Mouse (Mus musculus) 416B (cell line): ENCODE results near the gene Ripor1.

Experiments
- DNase-seq: peaks from one replicate; pipeline ENCODE4 v3.0.0; 2011; ENCODE audit warnings: low read depth

Gene Ripor1

DNA sequence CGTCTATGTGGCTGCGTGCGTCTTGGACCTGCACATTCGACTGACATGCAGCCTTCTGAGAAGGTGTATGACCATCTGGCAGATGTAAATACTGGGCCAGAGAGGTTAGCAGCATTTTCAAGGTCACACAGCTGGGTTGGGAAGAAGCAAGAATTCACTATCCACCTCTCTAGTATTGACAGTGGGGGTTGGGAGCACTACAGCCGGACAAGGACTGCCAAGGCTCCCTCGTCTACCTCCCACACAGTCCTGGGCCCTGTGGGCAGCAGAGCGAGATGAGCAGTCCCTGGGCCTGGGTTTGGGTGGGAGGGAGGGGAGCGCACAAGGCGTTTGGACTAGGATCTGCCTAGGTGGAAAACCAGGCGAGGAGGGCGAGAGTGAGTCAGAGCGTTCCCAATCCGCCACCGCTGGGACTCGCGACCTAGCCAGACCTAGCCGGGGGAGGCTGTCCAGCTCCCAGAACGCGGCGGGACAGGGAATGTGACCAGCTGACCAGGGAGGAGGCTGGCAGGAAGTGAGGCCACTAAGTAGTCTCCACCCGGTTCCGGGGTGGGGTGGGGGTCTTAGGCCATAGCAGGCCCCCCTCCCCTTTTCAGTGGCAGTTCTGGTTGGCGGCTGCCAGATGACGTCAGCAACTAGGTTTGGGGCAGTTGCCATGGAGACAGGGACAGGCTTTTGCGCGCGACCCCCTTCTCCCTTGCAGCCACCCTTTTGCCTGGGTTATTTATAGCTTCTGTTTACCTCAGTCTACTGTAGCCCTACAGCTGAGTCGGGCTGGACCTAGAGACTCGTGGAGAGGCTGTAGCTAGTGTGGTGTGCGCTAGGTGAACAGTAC is 1.4 kb downstream of the Ripor1 start:
- DNase-seq: peak; percentile 90

DNA sequence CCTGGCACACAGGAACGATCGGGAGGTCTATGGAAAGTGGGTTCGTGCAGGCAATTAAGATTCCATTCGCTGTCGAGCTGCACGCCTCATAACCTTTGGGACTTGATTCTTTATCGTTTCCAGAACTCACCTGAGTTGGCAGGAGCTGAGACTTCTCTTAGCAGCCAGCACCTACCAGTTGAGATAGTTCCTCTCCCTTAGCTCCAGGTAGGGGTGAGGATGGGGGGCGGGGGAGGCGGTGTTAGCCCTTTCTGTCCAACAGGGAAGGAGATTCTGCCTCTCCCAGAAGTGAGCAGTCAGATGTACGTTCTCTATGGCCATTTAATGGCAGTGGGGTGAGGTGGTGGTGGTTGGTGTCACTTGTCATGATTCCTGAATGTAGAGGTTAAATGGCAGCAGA is 2.0 kb downstream of the Ripor1 start:
- peak; percentile 22 for DNase-seq

DNA sequence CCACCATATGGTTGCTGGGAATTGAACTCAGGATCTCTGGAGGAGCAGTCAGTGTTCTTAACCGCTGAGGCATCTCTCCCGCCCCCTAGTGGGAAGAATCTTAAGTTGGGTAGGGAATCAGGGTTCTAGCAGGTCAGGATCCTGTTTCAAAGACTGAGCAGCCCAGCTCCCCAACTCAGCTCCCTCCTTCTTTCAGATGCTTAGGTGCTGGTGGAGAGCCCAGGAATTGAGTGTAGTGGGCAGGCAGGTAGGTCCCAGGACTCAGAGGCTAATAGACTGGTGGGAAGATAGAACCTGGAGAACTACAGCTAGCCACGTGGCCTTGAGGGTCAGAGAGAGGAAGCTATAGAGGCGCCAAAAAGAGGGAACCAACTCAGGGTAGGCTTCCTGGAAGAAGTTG is 2.6 kb downstream of the Ripor1 start:
- DNase-seq: peak; percentile 89

DNA sequence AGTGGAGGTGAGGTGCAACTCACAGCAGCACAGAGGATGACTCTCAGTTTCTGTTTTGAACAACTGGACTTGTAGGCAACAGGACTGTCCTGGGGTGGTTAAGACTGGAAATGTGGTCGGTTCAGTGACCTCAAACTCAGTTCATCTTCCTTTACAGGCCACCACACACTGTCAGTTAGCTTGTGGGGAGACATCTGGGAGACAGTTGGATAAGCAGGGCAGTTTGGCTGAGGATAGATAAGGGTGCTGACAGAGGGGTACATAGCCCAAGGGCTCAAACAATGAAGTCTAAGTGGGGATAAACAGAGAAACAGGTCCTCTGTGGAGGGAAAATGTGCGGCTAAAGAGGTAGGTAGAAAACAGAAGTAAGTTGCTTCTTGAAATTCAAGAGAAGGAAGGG is 4.3 kb downstream of the Ripor1 start:
- DNase-seq: peak; percentile 99

DNA sequence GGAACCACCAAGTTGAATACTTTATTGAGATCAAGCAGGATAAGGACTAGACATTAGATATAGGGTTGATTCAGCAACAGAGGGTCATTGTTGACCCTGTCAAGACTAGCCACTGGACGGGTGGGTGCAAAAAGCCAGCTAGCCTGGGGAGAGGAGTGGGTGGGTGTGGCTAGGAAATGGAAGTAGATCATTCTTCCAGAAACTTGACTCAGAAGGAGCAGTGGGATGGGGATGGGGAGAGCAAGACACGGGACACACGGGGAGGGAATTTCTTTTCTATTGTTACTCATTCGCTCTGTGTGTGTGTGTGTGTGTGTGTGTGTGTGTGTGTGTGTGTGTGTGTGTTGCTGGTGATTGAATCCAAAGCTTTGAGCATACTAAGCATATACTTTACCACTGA is 4.7 kb downstream of the Ripor1 start:
- no peak for DNase-seq

DNA sequence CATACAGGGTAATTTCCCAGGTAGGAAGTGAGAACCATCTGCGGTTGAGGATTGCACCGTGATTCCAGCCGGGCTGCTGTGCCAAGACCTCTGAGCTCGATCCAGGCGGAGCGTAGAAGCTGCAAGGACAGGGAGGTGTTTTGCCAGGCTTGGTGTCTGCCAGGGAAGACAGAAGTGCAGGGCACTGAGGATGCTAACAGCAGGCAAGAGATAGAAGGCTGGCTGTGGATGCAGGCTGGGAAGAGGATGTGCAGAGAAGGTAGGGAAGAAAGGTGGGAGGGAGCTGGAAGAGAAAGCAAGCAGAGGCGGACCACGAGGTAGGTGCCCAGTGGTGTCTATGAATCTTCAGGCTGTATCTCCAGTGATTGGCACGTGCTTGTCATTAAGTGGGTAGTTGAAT is 6.8 kb downstream of the Ripor1 start:
- DNase-seq: no peak

DNA sequence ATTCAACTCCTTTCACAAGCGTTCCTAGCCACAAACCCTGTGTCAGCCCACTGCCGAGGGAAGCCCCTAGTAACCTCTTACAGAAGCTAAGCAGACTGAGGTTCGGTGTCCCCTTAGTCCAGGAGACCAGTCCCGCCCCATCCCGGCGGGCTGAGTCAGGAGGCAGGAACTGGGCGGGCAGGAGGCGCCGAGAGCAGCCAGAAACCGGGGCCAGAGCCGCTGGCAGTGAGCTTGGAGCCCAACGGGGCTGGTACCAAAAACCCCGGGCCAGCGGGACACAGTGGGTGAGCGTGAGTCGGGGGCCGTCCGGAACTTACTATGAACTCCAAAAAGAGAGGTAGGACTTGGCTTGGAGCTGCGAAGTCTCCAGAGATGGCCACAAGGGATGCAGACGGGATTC is 8.0 kb downstream of the Ripor1 start:
- no peak for DNase-seq

DNA sequence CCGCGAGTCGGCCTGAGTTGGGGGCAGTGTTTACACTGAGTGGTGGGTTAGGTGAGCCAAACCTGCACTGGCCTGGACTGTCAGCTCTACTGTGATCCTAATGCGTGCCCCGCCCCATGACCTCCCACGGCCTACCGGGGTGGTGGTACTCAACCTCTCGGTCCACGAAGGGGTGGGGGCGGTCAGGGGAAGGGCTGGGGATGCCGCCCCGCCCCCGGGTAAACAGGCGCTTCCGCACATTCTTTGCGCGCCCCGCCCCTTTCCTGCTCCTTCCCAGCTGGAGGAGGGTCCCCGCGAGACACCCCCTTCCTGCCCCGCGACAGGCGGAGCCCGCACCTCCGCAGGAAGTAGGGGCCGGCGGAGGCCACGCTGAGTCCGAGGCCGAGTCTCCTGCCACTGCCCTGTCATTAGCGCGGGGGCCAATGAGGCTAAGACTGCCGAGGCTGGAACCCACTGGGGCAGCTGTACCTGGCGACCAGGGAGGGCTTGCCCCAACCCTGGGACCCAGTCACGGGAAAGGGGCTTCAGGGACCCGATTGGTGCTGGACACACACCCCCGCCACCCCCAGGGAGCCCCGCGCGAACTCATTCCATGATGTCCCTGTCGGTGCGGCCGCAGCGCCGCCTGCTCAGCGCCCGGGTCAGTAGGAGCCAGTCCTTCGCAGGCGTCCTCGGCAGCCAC is 8.9 kb downstream of the Ripor1 start:
- no peak for DNase-seq

DNA sequence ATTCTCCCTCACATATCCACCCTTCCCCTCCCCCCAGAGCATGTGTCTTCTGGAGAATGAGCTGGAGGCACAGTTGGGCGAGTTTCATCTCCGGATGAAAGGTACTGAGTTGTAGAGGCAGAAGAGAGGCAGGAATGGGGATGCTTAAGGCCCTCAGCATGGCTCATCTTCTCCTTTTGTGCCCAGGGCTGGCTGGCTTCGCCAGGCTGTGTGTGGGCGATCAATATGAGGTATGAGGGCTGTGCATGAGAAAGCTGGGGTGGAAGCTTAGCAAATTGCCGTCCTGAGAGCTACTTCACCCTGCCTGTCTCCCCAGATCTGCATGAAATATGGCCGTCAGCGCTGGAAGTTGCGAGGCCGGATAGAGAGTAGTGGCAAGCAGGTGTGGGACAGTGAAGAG is 10.9 kb downstream of the Ripor1 start:
- DNase-seq: no peak

DNA sequence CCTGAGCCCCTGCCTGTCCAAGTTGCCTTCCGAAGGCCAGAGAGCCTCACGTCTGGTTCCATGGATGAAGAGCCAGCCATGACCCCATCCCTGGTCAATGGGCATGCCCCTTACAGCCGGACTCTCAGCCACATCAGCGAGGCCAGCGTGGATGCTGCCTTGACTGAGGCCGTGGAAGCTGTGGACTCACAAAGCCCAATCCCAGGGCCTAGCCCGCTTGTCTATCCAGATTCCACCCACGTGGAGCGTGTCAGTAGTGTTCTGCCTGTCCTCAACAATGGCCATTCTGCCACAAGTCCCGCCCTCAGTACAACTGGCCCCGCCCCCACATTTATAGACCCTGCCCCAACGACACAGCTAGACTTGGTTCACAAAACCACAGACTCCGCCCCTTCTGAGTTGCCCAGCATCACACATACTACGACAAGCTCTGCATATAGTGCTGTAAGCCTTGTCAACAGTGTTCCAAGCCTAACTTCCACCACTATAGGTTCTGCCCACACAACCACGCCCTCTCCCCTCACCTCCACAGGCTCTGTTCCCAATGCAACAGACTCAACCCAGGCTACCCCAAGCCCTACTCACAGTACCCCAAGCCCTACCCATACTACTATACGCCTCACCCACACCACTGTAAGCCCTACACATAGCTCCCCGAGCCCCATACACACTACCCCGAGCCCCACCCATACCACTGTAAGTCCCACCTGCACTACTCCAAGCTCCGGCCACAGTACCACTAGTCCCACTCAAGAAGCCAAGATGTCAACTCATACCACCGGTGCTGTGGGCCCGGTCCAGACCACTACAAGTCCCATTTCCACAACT is 12.6 kb downstream of the Ripor1 start:
- DNase-seq: peak; percentile 65

DNA sequence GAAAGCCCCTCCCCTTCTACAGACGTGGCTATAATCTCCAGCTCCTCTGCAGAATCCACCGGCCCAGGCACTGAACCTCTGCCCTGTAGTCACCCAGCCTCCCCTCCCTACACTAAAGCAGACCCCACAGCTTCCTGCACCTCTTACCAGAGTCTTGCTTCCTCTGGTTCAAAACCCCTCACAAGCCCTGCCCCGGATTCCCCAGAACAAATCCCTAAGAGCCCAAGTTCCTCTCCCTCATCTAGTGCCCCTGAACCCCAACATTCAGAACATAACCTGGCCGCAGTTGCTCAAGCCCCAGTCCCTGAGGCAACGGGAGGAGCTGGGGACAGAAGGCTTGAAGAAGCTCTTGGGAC is 13.2 kb downstream of the Ripor1 start:
- no peak for DNase-seq

DNA sequence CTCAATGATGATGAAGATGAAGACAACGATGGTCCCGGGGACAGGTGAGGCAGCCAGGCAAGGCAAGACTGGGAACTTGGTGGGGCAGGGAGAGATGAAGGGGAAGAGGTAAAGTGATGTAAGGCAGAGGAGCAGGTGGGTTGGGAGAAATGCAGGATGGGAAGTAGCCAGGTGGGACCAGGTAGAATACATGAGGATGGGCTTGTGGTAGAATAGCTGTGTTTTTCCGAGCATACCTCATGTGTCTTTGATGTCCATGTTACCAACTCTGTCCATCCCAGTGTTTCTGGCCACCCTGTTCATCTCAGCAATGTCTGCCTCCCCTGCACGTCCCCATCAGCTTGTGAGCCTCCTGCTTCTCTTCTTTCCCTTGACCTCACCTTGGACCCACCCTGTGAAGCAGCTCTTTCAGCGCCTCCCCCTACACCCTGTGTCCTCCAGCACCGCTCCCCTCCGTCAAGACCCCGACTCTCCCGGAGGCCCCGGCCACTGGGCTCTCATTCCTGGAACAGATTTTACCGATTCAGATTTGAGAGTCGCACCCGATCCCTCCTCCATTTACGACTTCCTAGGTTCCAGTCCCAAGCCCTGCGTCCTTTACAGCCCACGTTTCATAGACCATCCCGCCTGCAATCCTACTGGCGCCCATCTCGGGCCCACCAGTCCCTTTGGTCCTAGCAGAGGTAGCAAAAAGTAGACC is 14.0 kb downstream of the Ripor1 start:
- no peak for DNase-seq

DNA sequence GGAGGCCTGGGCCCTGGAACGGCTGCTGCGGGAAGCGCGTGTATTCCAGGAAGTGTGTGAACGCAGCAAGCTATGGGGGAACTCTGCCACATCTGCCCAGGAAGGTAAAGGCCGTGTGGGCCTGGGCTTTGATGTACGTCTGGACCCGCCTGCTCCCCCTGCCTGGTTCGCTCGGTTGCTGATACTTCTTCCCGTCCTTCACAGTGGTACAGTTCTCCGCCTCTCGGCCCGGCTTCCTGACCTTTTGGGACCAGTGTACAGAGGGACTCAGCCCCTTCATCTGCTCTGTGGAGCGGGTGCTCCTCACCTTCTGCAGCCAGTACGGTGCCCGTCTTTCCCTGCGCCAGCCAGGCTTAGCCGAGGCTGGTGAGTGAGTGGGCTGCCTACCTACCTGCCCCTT is 15.2 kb downstream of the Ripor1 start:
- no peak for DNase-seq

DNA sequence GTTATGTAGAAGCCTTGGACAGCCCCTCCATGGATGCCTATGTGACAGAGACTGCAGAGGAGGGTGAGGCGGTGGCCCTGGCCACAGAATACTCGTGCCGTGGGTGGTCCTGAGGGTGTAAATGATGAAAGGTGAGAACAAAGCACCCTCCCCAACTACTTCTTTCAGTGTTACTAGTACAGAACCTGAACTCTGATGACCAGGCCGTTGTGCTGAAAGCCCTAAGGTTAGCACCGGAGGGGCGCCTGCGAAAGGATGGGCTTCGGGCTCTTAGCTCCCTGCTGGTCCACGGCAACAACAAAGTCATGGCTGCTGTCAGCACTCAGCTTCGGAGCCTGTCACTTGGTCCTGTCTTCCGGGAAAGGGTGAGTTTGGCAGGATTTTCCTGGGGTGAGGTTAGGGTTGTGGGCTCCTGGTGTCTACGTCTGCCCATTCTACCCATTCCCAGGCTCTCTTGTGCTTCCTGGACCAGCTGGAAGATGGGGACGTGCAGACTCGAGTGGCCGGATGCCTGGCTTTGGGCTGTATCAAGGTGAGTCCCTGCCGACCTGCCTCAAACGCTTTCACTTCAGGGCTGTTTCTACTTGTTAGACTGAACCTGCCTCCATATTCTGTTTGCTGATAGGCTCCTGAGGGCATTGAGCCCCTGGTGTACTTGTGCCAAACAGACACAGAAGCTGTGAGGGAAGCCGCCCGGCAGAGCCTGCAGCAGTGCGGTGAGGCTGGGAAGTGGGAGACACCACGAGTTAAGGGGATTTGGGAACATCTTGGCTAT is 16.1 kb downstream of the Ripor1 start:
- DNase-seq: no peak

DNA sequence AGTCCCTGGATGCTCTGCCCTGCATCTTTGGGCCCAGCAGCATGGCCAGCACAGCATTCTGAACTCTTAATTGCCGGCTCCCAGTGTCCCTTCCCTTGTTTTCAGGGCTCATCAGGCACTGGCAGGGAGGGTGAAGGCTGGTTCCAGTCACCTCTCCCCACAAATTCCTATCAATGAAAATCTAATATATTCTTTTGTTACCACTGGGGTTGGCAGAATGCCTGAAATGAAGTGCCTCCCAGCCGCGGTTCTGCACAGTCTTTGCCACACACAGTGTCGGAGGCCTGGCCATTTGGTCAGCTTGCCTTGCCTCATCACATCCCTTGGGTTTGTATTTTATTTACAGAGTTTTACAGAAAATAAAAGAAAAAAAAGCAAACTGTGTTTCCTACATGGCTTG is 16.8 kb downstream of the Ripor1 start:
- no peak for DNase-seq

DNA sequence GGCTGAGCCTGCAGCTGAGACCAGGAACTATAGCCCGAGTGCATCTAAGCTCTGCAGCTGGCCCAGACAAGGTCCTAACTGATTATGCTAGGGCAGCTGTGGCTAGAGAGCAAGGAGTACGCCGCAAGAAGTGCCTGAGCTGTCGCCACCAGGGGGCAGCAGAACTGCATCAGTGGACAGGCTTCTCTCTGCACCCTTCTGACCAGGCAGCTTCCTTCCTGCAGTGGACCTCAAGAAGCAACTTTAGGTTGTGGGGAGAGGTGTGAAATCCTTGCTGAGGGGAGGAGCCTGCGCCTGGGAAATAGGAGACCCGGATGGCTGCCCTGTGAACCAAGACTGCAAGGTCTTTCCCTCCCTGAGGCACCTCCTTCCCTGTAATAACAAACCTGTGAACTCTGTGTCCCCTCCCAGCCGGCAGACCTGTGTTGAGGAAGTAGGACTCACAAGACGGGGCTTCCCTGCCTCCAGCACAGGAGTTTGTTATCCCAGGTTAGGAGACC is 17.4 kb downstream of the Ripor1 start:
- DNase-seq: peak; percentile 98

DNA sequence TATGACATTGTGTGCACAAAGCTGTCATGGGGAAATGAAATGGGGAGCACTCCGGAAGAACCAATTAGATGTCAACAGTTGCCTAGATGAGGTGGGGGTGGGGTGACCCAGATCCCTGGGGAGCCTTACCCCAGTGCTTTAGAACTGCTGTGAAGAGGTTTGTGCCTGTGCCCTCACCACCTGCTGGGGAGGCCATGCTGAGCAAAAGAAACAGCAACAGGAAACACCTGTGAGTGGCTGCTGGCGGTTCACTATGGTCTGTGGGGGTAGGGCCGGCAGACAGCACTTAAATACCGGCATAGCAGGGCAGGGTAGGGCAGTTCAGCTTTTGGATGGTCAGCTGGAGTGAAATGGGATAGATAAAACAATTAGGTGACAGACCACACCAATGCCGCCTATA is 18.1 kb downstream of the Ripor1 start:
- DNase-seq: peak; percentile 87

DNA sequence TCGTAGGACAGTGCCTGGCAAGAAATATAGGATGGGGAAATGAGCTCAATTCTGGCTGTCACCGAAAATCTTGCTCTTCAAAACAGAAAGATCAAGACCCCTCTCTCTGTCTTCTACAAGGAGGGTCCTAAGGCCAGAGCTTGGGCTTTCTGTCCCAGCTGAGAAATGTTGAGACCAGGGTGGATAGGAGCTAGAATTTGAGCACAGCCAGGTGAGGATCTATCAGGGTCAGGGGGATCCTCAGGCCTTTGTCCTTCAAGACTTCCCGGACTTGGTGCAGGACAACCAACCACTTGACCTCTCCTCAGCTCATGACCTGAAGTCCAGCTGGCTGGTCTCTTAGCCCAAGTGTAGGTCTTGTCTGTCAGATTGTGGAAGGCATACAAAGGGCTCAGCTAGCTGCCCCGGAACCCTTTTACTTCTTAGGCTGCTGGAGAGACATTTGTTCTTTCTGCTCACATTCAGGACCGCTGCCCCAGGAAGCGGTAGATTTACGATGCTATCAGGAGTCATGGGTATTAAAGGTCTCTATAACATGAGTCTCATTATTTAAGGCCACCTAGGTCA is 18.7 kb downstream of the Ripor1 start:
- DNase-seq: no peak

DNA sequence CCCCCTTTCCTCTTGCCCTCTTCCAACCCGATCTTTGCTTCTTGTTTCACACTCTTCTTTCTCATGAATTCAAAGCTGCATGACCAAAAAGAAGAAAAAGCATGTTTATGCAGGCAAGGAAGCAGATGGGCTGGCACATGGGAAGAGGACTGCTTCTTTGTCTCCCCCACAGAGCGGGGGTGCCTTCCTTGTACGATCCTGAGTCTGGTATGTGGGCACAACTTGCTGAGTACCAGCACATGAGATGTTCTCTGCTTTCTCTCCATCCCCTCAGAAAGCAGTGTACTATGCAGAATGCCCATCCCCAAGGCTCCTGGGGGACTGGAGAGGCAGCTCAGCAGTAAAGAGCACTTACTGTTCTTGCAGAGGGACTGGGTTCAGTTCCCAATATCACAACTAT is 19.3 kb downstream of the Ripor1 start:
- no peak for DNase-seq

DNA sequence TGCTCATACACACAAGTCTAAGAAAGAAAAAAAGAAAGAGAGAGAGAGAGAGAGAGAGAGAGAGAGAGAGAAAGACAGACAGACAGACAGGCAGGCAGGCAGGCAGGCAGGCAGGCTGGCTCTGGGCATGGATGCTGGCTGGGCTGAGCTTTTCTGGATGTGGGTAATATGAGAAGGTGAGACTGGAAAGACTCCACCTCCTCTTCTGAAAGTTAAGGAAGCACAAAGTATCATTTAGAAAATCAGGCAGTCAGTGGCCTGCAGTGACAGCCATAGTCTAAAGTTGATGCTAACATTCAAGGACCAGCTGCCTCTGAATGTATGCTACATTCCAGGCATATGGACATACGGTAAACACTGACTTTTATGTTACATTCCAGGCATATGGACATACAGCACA is 19.8 kb downstream of the Ripor1 start:
- no peak for DNase-seq

DNA sequence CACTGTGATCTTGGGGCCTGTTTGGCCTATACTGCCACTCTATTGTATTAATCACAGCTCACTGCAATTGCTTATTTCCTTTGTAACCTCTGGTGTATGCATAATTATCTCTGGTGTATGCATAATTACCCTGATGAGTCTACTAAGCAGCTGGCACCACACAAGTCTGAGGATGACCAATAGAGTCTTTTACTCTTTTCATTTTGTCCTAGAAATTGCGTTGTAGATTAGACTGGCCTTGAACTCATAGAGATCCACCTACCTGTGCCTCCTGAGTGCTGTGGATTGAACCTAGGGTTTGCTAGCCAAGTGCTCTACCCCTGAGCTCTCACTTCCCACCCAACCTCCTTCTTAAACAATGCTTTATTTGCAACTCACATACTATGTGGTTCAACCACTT is 21.0 kb downstream of the Ripor1 start:
- DNase-seq: no peak
